Mouse (Mus musculus) kidney, postnatal 14 days (tissue): ENCODE data around the gene Map4k4.

ENCODE experiments used
- DNase-seq: peaks from one replicate; pipeline ENCODE4 v3.0.0; 2022; ENCODE audit warnings: mixed read lengths

Gene Map4k4

GRCm38 (mm10) chr1:39900181-39901005 is at the start of gene Map4k4:
Gene Map4k4, plus strand, starts transcription at chr1:39900913.
- peak; percentile 91 for DNase-seq

- DNase-seq = no peak
Measured at GRCm38 (mm10) chr1:39855949-39856348, 44.8 kb upstream of the Map4k4 start.

- no peak for DNase-seq
Measured at GRCm38 (mm10) chr1:39856795-39857447, 43.8 kb upstream of the Map4k4 start.

GRCm38 (mm10) chr1:39857448-39857820 is 43.3 kb upstream of the Map4k4 start:
- no peak for DNase-seq

- peak; percentile 23 for DNase-seq
Measured at GRCm38 (mm10) chr1:39859213-39859612, 41.5 kb upstream of the Map4k4 start.

- no peak for DNase-seq
Measured at GRCm38 (mm10) chr1:39866367-39867141, 34.2 kb upstream of the Map4k4 start.

- DNase-seq = no peak
Measured at GRCm38 (mm10) chr1:39867142-39867525, 33.6 kb upstream of the Map4k4 start.

- peak; percentile 74 for DNase-seq
Measured at GRCm38 (mm10) chr1:39867966-39868593, 32.6 kb upstream of the Map4k4 start.

GRCm38 (mm10) chr1:39868825-39869571 is 31.7 kb upstream of the Map4k4 start:
- peak; percentile 23 for DNase-seq

GRCm38 (mm10) chr1:39869721-39870201 is 31.0 kb upstream of the Map4k4 start:
- DNase-seq = peak; percentile 18

GRCm38 (mm10) chr1:39877981-39878380 is 22.7 kb upstream of the Map4k4 start:
- no peak for DNase-seq

- no peak for DNase-seq
Measured at GRCm38 (mm10) chr1:39882505-39882904, 18.2 kb upstream of the Map4k4 start.

- DNase-seq = no peak
Measured at GRCm38 (mm10) chr1:39884803-39885515, 15.8 kb upstream of the Map4k4 start.

- no peak for DNase-seq
Measured at GRCm38 (mm10) chr1:39887997-39888396, 12.7 kb upstream of the Map4k4 start.

- DNase-seq = no peak
Measured at GRCm38 (mm10) chr1:39889429-39889828, 11.3 kb upstream of the Map4k4 start.

- no peak for DNase-seq
Measured at GRCm38 (mm10) chr1:39889973-39890372, 10.7 kb upstream of the Map4k4 start.

GRCm38 (mm10) chr1:39893153-39893880 is 7.4 kb upstream of the Map4k4 start:
- no peak for DNase-seq

GRCm38 (mm10) chr1:39895097-39895496 is 5.6 kb upstream of the Map4k4 start:
- DNase-seq = no peak

- no peak for DNase-seq
Measured at GRCm38 (mm10) chr1:39895506-39895905, 5.2 kb upstream of the Map4k4 start.

GRCm38 (mm10) chr1:39896581-39896980 is 4.1 kb upstream of the Map4k4 start:
- peak; percentile 42 for DNase-seq

GRCm38 (mm10) chr1:39898686-39899085 is 2.0 kb upstream of the Map4k4 start:
- DNase-seq = no peak
